In the genomic region with DNA sequence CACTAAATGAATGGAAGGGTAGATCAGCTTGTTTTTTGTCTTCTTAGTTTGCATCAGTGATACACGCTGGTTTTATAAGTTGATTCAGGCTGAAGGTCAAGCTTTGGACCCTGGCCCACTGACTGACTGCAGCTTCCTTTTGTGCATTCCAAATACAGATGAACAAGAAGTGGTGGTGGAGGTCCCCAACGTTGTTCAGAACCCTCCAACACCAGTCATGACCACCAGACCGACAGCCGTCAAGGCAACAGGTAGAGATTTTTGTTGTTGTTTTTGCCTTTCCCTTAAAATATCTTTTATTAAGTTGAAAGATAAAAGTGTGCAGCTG, we compare ENCODE assay signal across 8 mouse cellular contexts. TPM values are rescaled to one million over a fixed set of nuclear protein-coding genes. Genes with fewer than 3 reads are reported as not detected.
DNase-seq lines count a peak whose midpoint lies in the region; ATAC-seq and TF ChIP-seq lines count a peak whose summit lies in the region.

No protein-coding gene starts in this region.

- peak overlapping the region; percentile 93 for H3K4me3 ChIP-seq in heart, embryonic 10.5 days
- peak overlapping the region; percentile 84 to 86 for H3K4me3 ChIP-seq in MEL (ENCODE audit: control insufficient read depth in 1 of 2, insufficient read depth in 1 of 2, low read depth in 2 of 2, low read length in 2 of 2)
- H3K4me3 ChIP-seq in forebrain, embryonic 12.5 days (replicated peaks): peak overlapping the region; percentile 93
- peak overlapping the region; percentile 98 for H3K4me3 ChIP-seq in kidney, postnatal 0 days (replicated peaks; ENCODE audit: low read depth, low read length)
- peak overlapping the region; percentile 59 for H3K4me3 ChIP-seq in midbrain, postnatal 0 days (ENCODE audit: low read depth, low read length)

- peaks cover 38% of the 10 kb centered on the region for H3K36me3 ChIP-seq in heart, embryonic 10.5 days
- H3K36me3 ChIP-seq in MEL (ENCODE audit: control insufficient read depth in 1 of 2, insufficient read depth in 2 of 2, low read length in 2 of 2): peaks cover 22 to 39% of the 10 kb centered on the region in 2 experiments
- H3K36me3 ChIP-seq in forebrain, embryonic 12.5 days (replicated peaks): peaks cover 34% of the 10 kb centered on the region
- H3K36me3 ChIP-seq in kidney, postnatal 0 days (ENCODE audit: insufficient read depth, low read length): peaks cover 12% of the 10 kb centered on the region
- peaks cover 9% of the 10 kb centered on the region for H3K36me3 ChIP-seq in midbrain, postnatal 0 days (ENCODE audit: insufficient read depth, low read length)

- no peak for DNase-seq in heart, embryonic 10.5 days (ENCODE audit: low spot score)
- no peak for DNase-seq in heart, adult 9 months (ENCODE audit: low spot score in 2 of 2)
- peak; percentile 49 for DNase-seq in MEL (ENCODE audit: low read depth, low spot score)
- DNase-seq in kidney, postnatal 0 days (ENCODE audit: low spot score): peak; percentile 27
- DNase-seq in midbrain, postnatal 0 days (ENCODE audit: low spot score): peak; percentile 2
- DNase-seq in layer of hippocampus, postnatal 36 days: no peak
- DNase-seq in testis, postnatal 10 days (ENCODE audit: low spot score): no peak

- TF ChIP-seq CTCF in MEL (IDR thresholded peaks at IDR 0.05 in 2 of 3, conservative IDR thresholded peaks at IDR 0.05 in 1 of 3; ENCODE audit: control insufficient read depth in 1 of 3, insufficient read depth in 1 of 3, low read depth in 2 of 3, low read length in 3 of 3, poor library complexity in 1 of 3, severe bottlenecking in 1 of 3): no peak
- TF ChIP-seq CTCF in kidney, postnatal 0 days (IDR thresholded peaks at IDR 0.05; ENCODE audit: low read depth): no peak
- TF ChIP-seq CTCF in midbrain, postnatal 0 days (IDR thresholded peaks at IDR 0.05): no peak

- peaks cover 55% of the 10 kb centered on the region for H3K79me2 ChIP-seq in MEL (ENCODE audit: control insufficient read depth, insufficient read depth, low read length, poor library complexity)

- H3K4me1 ChIP-seq in heart, embryonic 10.5 days: peaks cover 6% of the 10 kb centered on the region; the same call in 1 of the 2 replicates
- peaks cover 8 to 25% of the 10 kb centered on the region in 2 experiments for H3K4me1 ChIP-seq in MEL (ENCODE audit: control insufficient read depth in 1 of 2, insufficient read depth in 2 of 2, low read length in 2 of 2)
- peaks cover 33% of the 10 kb centered on the region for H3K4me1 ChIP-seq in forebrain, embryonic 12.5 days
- no peaks in the 10 kb centered on the region for H3K4me1 ChIP-seq in kidney, postnatal 0 days (replicated peaks; ENCODE audit: insufficient read depth, low read length)
- H3K4me1 ChIP-seq in midbrain, postnatal 0 days (ENCODE audit: insufficient read depth, low read length): peaks cover 2% of the 10 kb centered on the region; the same call in 1 of the 2 replicates

- H3K27me3 ChIP-seq in heart, embryonic 10.5 days (ENCODE audit: insufficient read depth, poor library complexity, severe bottlenecking): no peaks in the 10 kb centered on the region
- H3K27me3 ChIP-seq in MEL (ENCODE audit: control insufficient read depth in 1 of 2, insufficient read depth in 2 of 2, low read length in 2 of 2): no peaks in the 10 kb centered on the region
- no peaks in the 10 kb centered on the region for H3K27me3 ChIP-seq in forebrain, embryonic 12.5 days
- H3K27me3 ChIP-seq in kidney, postnatal 0 days (ENCODE audit: insufficient read depth, low read length): no peaks in the 10 kb centered on the region
- H3K27me3 ChIP-seq in midbrain, postnatal 0 days (ENCODE audit: insufficient read depth, low read length): no peaks in the 10 kb centered on the region

- H3K9me3 ChIP-seq in heart, embryonic 10.5 days: no peaks in the 10 kb centered on the region
- no peaks in the 10 kb centered on the region for H3K9me3 ChIP-seq in MEL (replicated peaks; ENCODE audit: insufficient read depth, low read length)
- H3K9me3 ChIP-seq in forebrain, embryonic 12.5 days: no peaks in the 10 kb centered on the region
- H3K9me3 ChIP-seq in kidney, postnatal 0 days (replicated peaks; ENCODE audit: low read length): no peaks in the 10 kb centered on the region
- no peaks in the 10 kb centered on the region for H3K9me3 ChIP-seq in midbrain, postnatal 0 days (ENCODE audit: low read length)

- TF ChIP-seq RAD21 in MEL (IDR thresholded peaks at IDR 0.05; ENCODE audit: low read depth, low read length): no peak

- no peak for TF ChIP-seq POLR2A in MEL (IDR thresholded peaks at IDR 0.05; ENCODE audit: control insufficient read depth in 1 of 2, insufficient read depth in 1 of 2, low read depth in 1 of 2, low read length in 2 of 2, poor library complexity in 1 of 2)

- WGBS in heart, embryonic 10.5 days: 20% methylated on average over 4 of the region's 4 CpGs
- WGBS in forebrain, embryonic 12.5 days: 16% methylated on average over 4 of the region's 4 CpGs
- 8% methylated on average over 4 of the region's 4 CpGs for WGBS in kidney, postnatal 0 days
- 5% methylated on average over 4 of the region's 4 CpGs for WGBS in midbrain, postnatal 0 days

- H3K4me2 ChIP-seq in forebrain, embryonic 12.5 days: peak overlapping the region; percentile 85
- peak overlapping the region; percentile 75 for H3K4me2 ChIP-seq in kidney, postnatal 0 days (ENCODE audit: low read length)
- H3K4me2 ChIP-seq in midbrain, postnatal 0 days (ENCODE audit: low read depth, low read length, poor library complexity, severe bottlenecking): peak overlapping the region; percentile 67

- H3K27ac ChIP-seq in heart, embryonic 10.5 days: peak overlapping the region; percentile 98
- H3K27ac ChIP-seq in MEL (ENCODE audit: control insufficient read depth, low read depth, low read length): peak overlapping the region; percentile 87; the same call in 1 of the 2 replicates
- no peak overlapping the region for H3K27ac ChIP-seq in forebrain, embryonic 12.5 days
- H3K27ac ChIP-seq in kidney, postnatal 0 days: peak overlapping the region; percentile 99; the same call in 1 of the 2 replicates
- peak overlapping the region; percentile 96 for H3K27ac ChIP-seq in midbrain, postnatal 0 days (ENCODE audit: low read depth, low read length)

- no peak for ATAC-seq in forebrain, embryonic 12.5 days (ENCODE audit: low FRiP score)
- ATAC-seq in kidney, postnatal 0 days (replicated peaks; ENCODE audit: low FRiP score, low read depth): no peak
- ATAC-seq in midbrain, postnatal 0 days (ENCODE audit: low FRiP score): no peak

- H3K9ac ChIP-seq in MEL (ENCODE audit: control insufficient read depth, low read depth, low read length, poor library complexity, severe bottlenecking): peak overlapping the region; percentile 98
- H3K9ac ChIP-seq in forebrain, embryonic 12.5 days: peak overlapping the region; percentile 97
- peak overlapping the region; percentile 97 for H3K9ac ChIP-seq in kidney, postnatal 0 days (ENCODE audit: low read depth, low read length)
- peak overlapping the region; percentile 83 for H3K9ac ChIP-seq in midbrain, postnatal 0 days (replicated peaks; ENCODE audit: low read length, poor library complexity, severe bottlenecking)

- TF ChIP-seq EP300 in MEL (IDR thresholded peaks at IDR 0.05; ENCODE audit: low read depth in 1 of 2, low read length in 2 of 2): no peak

TF ChIP-seq in MEL, 35 proteins besides CTCF, POLR2A, EP300 and RAD21:
- no peak for TF ChIP-seq USF1 (IDR thresholded peaks at IDR 0.05; ENCODE audit: low read depth, low read length)
- TF ChIP-seq MYB (IDR thresholded peaks at IDR 0.05; ENCODE audit: low read depth, low read length): no peak
- no peak for TF ChIP-seq MAZ (IDR thresholded peaks at IDR 0.05; ENCODE audit: low read depth, low read length)
- no peak for TF ChIP-seq MAX (IDR thresholded peaks at IDR 0.05; ENCODE audit: low read length)
- TF ChIP-seq MAFK (IDR thresholded peaks at IDR 0.05; ENCODE audit: borderline replicate concordance, low read depth, low read length): no peak
- no peak for TF ChIP-seq HCFC1 (IDR thresholded peaks at IDR 0.05; ENCODE audit: low read depth, low read length)
- no peak for TF ChIP-seq ZMIZ1 (IDR thresholded peaks at IDR 0.05; ENCODE audit: low read depth, low read length)
- no peak for TF ChIP-seq TAL1 (IDR thresholded peaks at IDR 0.05; ENCODE audit: low read length)
- TF ChIP-seq SMC3 (IDR thresholded peaks at IDR 0.05; ENCODE audit: low read depth, low read length): no peak
- no peak for TF ChIP-seq MEF2A (IDR thresholded peaks at IDR 0.05; ENCODE audit: extremely low read depth, insufficient replicate concordance, low read depth, low read length, poor library complexity, severe bottlenecking)
- no peak for TF ChIP-seq GABPA (IDR thresholded peaks at IDR 0.05; ENCODE audit: low read depth, low read length)

RNA-seq across cellular contexts. Expression of a gene that starts 1.3 kb away (rescaled TPM):
- 71.3 and 81.8 TPM in 2 replicates for polyA plus RNA-seq in heart, embryonic 10.5 days (2016; fragmentation: Nextera tagmentation; extraction: Ambion mirVana)
- total RNA-seq in MEL (2012; rRNA removed): 39.5 and 42.1 TPM in 2 replicates
- polyA plus RNA-seq in MEL (2012; ENCODE audit: insufficient read depth in 1 of 2, insufficient read length in 2 of 2, low read depth in 1 of 2, low replicate concordance in 2 of 2, missing spikeins in 1 of 2): 100 to 1,000 TPM in 1 of 2 experiments, 10 to 100 TPM in 1; 73.7 to 353 TPM
- 142 and 153 TPM in 2 replicates for polyA plus RNA-seq in forebrain, embryonic 12.5 days (2016; fragmentation: Nextera tagmentation; extraction: Ambion mirVana)
- 44.2 and 52.7 TPM in 2 replicates for polyA plus RNA-seq in kidney, postnatal 0 days (2015; fragmentation: Nextera tagmentation; extraction: Ambion mirVana)
- 71.0 and 82.1 TPM in 2 replicates for total RNA-seq in midbrain, postnatal 0 days (2014; rRNA removed)
- 50.4 and 60.3 TPM in 2 replicates for polyA plus RNA-seq in midbrain, postnatal 0 days (2015; fragmentation: Nextera tagmentation; extraction: Ambion mirVana)
- 10 to 100 TPM; 53.5 to 66.8 TPM for total RNA-seq in layer of hippocampus, postnatal 36 days (2021)

RNA-seq across cellular contexts. Expression of a gene that starts 36.0 kb away (rescaled TPM):
- polyA plus RNA-seq in heart, embryonic 10.5 days (2016; fragmentation: Nextera tagmentation; extraction: Ambion mirVana): 0.51 and 0.92 TPM in 2 replicates
- total RNA-seq in MEL (2012; rRNA removed): not detected in 2 replicates
- polyA plus RNA-seq in MEL (2012; ENCODE audit: insufficient read depth in 1 of 2, insufficient read length in 2 of 2, low read depth in 1 of 2, low replicate concordance in 2 of 2, missing spikeins in 1 of 2): not detected
- polyA plus RNA-seq in forebrain, embryonic 12.5 days (2016; fragmentation: Nextera tagmentation; extraction: Ambion mirVana): 0.69 and 0.82 TPM in 2 replicates
- polyA plus RNA-seq in kidney, postnatal 0 days (2015; fragmentation: Nextera tagmentation; extraction: Ambion mirVana): 0.89 and 0.96 TPM in 2 replicates
- total RNA-seq in midbrain, postnatal 0 days (2014; rRNA removed): 0.24 and 1.1 TPM in 2 replicates
- 0.34 and 0.39 TPM in 2 replicates for polyA plus RNA-seq in midbrain, postnatal 0 days (2015; fragmentation: Nextera tagmentation; extraction: Ambion mirVana)
- under 1 TPM; 0.47 to 0.78 TPM for total RNA-seq in layer of hippocampus, postnatal 36 days (2021)

Comparison
In these comparisons a context has a peak if more than half of its experiments do, and no peak if none do; other contexts are left out.
1. DNase-seq: peak in MEL (single experiment), kidney, postnatal 0 days (single experiment) and midbrain, postnatal 0 days (single experiment); none in heart, embryonic 10.5 days (single experiment), heart, adult 9 months (0 of 2), layer of hippocampus, postnatal 36 days (0 of 2) and testis, postnatal 10 days (single experiment).
2. Peak in every context shown above with its lines, with median percentiles within 50 percentile points of each other: H3K4me3 ChIP-seq, H3K9ac ChIP-seq and H3K4me2 ChIP-seq.